Comparison of ENCODE assay signal across 9 mouse cellular contexts in genomic region chr1:156931106-156931870, GRCm38 (mm10). TPM values are rescaled to one million over a fixed set of nuclear protein-coding genes. Genes with fewer than 3 reads are reported as not detected.
DNase-seq lines count a peak whose midpoint lies in the region; ATAC-seq lines count a peak whose summit lies in the region.
"Had no signal": no experiment of that assay in that cellular context is flagged by ENCODE, and none has a peak within 500 bp of the region (broad histone marks: within the 10 kb centered on the region; RNA-seq: fewer than 3 reads in every experiment).

No protein-coding gene starts in this region.

- DNase-seq in cerebellum, postnatal 10 days = peak; percentile 46 to 58
- DNase-seq in left cerebral cortex, postnatal 4 days = peak; percentile 50
- no peak for DNase-seq in left cerebral cortex, postnatal 10 days (ENCODE audit: extremely low spot score in 1 of 2, low spot score in 2 of 2)
- no peak for DNase-seq in MN1 (ENCODE audit: low spot score)
- no peak for DNase-seq in kidney, adult 9 months
- DNase-seq: kidney, postnatal 14 days had no signal

- intact Hi-C loops in left cerebral cortex, postnatal 4 days (cut with DNase I) = no loop called here
- intact Hi-C loops in left cerebral cortex, postnatal 10 days (cut with DNase I) = loop anchor here (10.0 kb wide), 1 partner anchor 354 kb away; no protein-coding TSS in a partner anchor

- ATAC-seq in cerebellum, adult (ENCODE audit: insufficient number of reproducible peaks, low FRiP score, low TSS enrichment) = no peak
- ATAC-seq in erythroid progenitor cell, adult 5-6 weeks (replicated peaks; ENCODE audit: low FRiP score, poor library complexity, severe bottlenecking) = peak; percentile 30; the same call in 1 of the 2 replicates
- ATAC-seq in megakaryocyte, adult 5-6 weeks (ENCODE audit: poor library complexity, severe bottlenecking) = peak; percentile 12; the same call in 1 of the 2 replicates

RNA-seq across cellular contexts. Expression of gene Ralgps2, which starts 8.1 kb away (rescaled TPM):
- total RNA-seq in left cerebral cortex, postnatal 4 days (2021) = 10 to 100 TPM; 82.8 to 98.0 TPM
- 10 to 100 TPM; 55.7 to 58.3 TPM for total RNA-seq in left cerebral cortex, postnatal 10 days (2021)
- 8.3 and 20.1 TPM in 2 replicates for total RNA-seq in erythroid progenitor cell, adult 5-6 weeks (2015; ENCODE audit: low replicate concordance)
- 3.9 and 18.2 TPM in 2 replicates for total RNA-seq in erythroid progenitor cell, adult 5-6 weeks (2017; ENCODE audit: low replicate concordance)
- total RNA-seq in megakaryocyte, adult 5-6 weeks (2015) = 6.0 and 12.4 TPM in 2 replicates
- 8.9 and 39.4 TPM in 2 replicates for total RNA-seq in megakaryocyte, adult 5-6 weeks (2017)

Comparison
In these comparisons a context has a peak if more than half of its experiments do, and no peak if none do; other contexts are left out.
1. DNase-seq: peak in cerebellum, postnatal 10 days (2 of 2) and left cerebral cortex, postnatal 4 days (single experiment); none in left cerebral cortex, postnatal 10 days (0 of 2), MN1 (single experiment) and kidney, adult 9 months (single experiment).